Mouse (Mus musculus) macrophage (primary cell): ENCODE results near the gene Ces2g. TPM values are rescaled to one million over a fixed set of nuclear protein-coding genes. Genes with fewer than 3 reads are reported as not detected.

Experiments
- H3K27ac ChIP-seq: fragments of 350-480 bp; formaldehyde crosslinking; 2 replicates; pipeline ENCODE4 v1.9.0; 2021
- H3K36me3 ChIP-seq: fragments of 350-480 bp; formaldehyde crosslinking; 2 replicates; pipeline ENCODE4 v1.9.0; 2021; ENCODE audit errors: inconsistent target
- H3K4me3 ChIP-seq: fragments of 350-480 bp; formaldehyde crosslinking; 2 replicates; pipeline ENCODE4 v1.9.0; 2021; ENCODE audit errors: inconsistent target
- H3K79me2 ChIP-seq: fragments of 350-480 bp; formaldehyde crosslinking; 2 replicates; pipeline ENCODE4 v1.9.0; 2021; ENCODE audit errors: inconsistent target
- WGBS: methylation state at CpG from one replicate; pipeline ENCODE4 v1.1.7; 2026; ENCODE audit warnings: inconsistent platforms; ENCODE audit not compliant: missing documents; 5-methylcytosine and 5-hydroxymethylcytosine counted together
- polyA plus RNA-seq: library from polyadenylated mRNA; stranded (reverse); fragments of 250-400 nt; gene quantifications from 3 replicates; pipeline ENCODE4 v1.2.4, GENCODE M21; 2018; ENCODE audit warnings: inconsistent platforms

Ces2g gene
- polyA plus RNA-seq, 1 experiment from 2014 or later, result not detected

GRCm38 (mm10) chr8:105014391-105014790, 52.9 kb downstream of the Ces2g start:
- 80% methylated on average over 5 of the region's 5 CpGs for WGBS
- H3K36me3 ChIP-seq, result no peaks in the 10 kb centered on the region
- no peaks in the 10 kb centered on the region for H3K79me2 ChIP-seq
- H3K4me3 ChIP-seq, result no peak overlapping the region
- H3K27ac ChIP-seq, result no peak overlapping the region

Other genes starting within 250 kb of the Ces2g start
- gene Ces2a, start 227.7 kb upstream of the Ces2g start, polyA plus RNA-seq, result not detected in 3 replicates
- not detected in 3 replicates for gene Ces2b, start 130.1 kb upstream of the Ces2g start, polyA plus RNA-seq
- not detected in 3 replicates for gene Ces2c, start 114.7 kb upstream of the Ces2g start, polyA plus RNA-seq
- not detected in 3 replicates for gene Ces2e, start 35.5 kb upstream of the Ces2g start, polyA plus RNA-seq
- gene Ces2f, start 14.4 kb upstream of the Ces2g start, polyA plus RNA-seq, result not detected in 3 replicates
- gene Ces2h, start 39.1 kb downstream of the Ces2g start, polyA plus RNA-seq, result not detected in 3 replicates
- gene Ces3a, start 86.9 kb downstream of the Ces2g start, polyA plus RNA-seq, result not detected in 3 replicates
- gene Ces3b, start 122.0 kb downstream of the Ces2g start, polyA plus RNA-seq, result not detected in 3 replicates
- not detected in 3 replicates for gene Ces4a, start 170.1 kb downstream of the Ces2g start, polyA plus RNA-seq
- 59.1 to 125 TPM (median 65.1 TPM) in 3 replicates for gene Cbfb, start 209.0 kb downstream of the Ces2g start, polyA plus RNA-seq